Mouse (Mus musculus) erythroblast, embryonic 14.5 days (primary cell): ENCODE data around the gene Hsp90ab1.

Experiments
- GATA1 ChIP-seq: IDR thresholded peaks from 2 replicates; pipeline ENCODE4 v1.6.1; 2012; ENCODE audit warnings: low read length, inconsistent platforms, mixed read lengths
- TAL1 ChIP-seq: IDR thresholded peaks from 3 replicates; pipeline ENCODE4 v1.6.1; 2012; ENCODE audit warnings: low read length, inconsistent platforms, mixed read lengths

GRCm38 (mm10) chr17:45602984-45603383 lies 29.9 kb upstream of the Hsp90ab1 start:
- TF ChIP-seq GATA1 (no peak), TAL1 (no peak)
